Mouse (Mus musculus) liver, embryonic 11.5 days (tissue): Measurements from ENCODE around the gene Lrrtm3. TPM values are rescaled to one million over a fixed set of nuclear protein-coding genes. Genes with fewer than 3 reads are reported as not detected.

ENCODE experiments used
- ATAC-seq: fragments of 200-750 bp; cut with Nextera tagmentation; replicated peaks from 2 replicates; pipeline ENCODE4 v1.8.0; 2017; ENCODE audit warnings: moderate number of reproducible peaks, mild to moderate bottlenecking, moderate TSS enrichment, moderate library complexity; ENCODE audit not compliant: low FRiP score
- DNase-seq: peaks from one replicate; pipeline ENCODE4 v3.0.0-alpha.2; 2017; ENCODE audit warnings: low spot score
- H3K27ac ChIP-seq: fragments of 300-500 bp; sonication (generic); 2 replicates; pipeline ENCODE4 v1.5.1; 2014; ENCODE audit warnings: mild to moderate bottlenecking, low read depth, low read length, control low read depth
- H3K27me3 ChIP-seq: fragments of 300-500 bp; sonication (generic); replicated peaks from 2 replicates; pipeline ENCODE4 v1.6.1; 2014; ENCODE audit warnings: low read length, mixed read lengths; ENCODE audit not compliant: control insufficient read depth, insufficient read depth
- H3K36me3 ChIP-seq: fragments of 300-500 bp; sonication (generic); 2 replicates; pipeline ENCODE4 v1.6.1; 2014; ENCODE audit warnings: mild to moderate bottlenecking, low read length, moderate library complexity, mixed read lengths; ENCODE audit not compliant: control insufficient read depth, insufficient read depth
- H3K4me1 ChIP-seq: fragments of 300-500 bp; sonication (generic); replicated peaks from 2 replicates; pipeline ENCODE4 v1.6.1; 2014; ENCODE audit warnings: low read length, mixed read lengths; ENCODE audit not compliant: control insufficient read depth, insufficient read depth
- H3K4me2 ChIP-seq: fragments of 300-500 bp; sonication (generic); 2 replicates; pipeline ENCODE4 v1.6.1; 2014; ENCODE audit warnings: mild to moderate bottlenecking, control low read depth, moderate library complexity
- H3K4me3 ChIP-seq: fragments of 300-500 bp; sonication (generic); 2 replicates; pipeline ENCODE4 v1.5.1; 2014; ENCODE audit warnings: low read depth, low read length, control low read depth
- H3K9ac ChIP-seq: fragments of 300-500 bp; sonication (generic); 2 replicates; pipeline ENCODE4 v1.6.1; 2014; ENCODE audit warnings: low read depth, low read length, control low read depth
- H3K9me3 ChIP-seq: fragments of 300-500 bp; sonication (generic); 2 replicates; pipeline ENCODE4 v1.6.1; 2016; ENCODE audit warnings: low read length, inconsistent platforms, mixed read lengths; ENCODE audit not compliant: control insufficient read depth
- WGBS: fragments of 180-500 bp; shearing (Covaris S2); extraction: QIAGEN DNeasy Blood & Tissue Kit; methylation state at CpG from one replicate; pipeline ENCODE4 v1.1.7; 2014; 5-methylcytosine and 5-hydroxymethylcytosine counted together
- polyA plus RNA-seq: library from polyadenylated mRNA; unstranded; fragments of >200 nt; fragmentation: Nextera tagmentation; extraction: Ambion mirVana; gene quantifications from 2 replicates; pipeline ENCODE4 v1.2.1, GENCODE M21; 2014

Gene Lrrtm3
- polyA plus RNA-seq, 1 experiment from 2014 or later = 0.52 TPM

DNA sequence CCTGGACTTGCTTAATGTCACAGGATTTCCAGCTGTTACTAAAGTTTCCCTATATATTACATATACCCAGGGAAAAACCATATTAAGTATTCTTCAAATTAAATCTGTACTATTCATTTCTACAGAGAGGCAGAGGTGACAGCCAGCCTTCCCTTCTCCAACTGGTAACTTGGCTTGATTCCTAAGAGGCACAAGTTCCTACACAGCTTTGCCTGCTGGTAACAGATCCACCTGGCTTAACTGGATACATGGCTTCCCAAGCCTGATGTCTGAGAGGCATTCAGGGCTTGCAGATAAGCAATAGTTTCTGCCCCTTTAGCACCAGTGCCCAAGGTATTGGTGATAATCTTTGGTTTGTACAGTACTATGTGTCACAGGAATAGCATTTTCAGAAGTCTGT lies 190.2 kb downstream of the Lrrtm3 start:
- Histone ChIP-seq H3K36me3 (no peaks in the 10 kb centered on the region), H3K4me2 (no peak overlapping the region), H3K4me1 (no peaks in the 10 kb centered on the region), H3K9me3 (no peaks in the 10 kb centered on the region), H3K9ac (no peak overlapping the region), H3K4me3 (no peak overlapping the region), H3K27ac (no peak overlapping the region), H3K27me3 (no peaks in the 10 kb centered on the region)
- ATAC-seq = no peak
- no peak for DNase-seq

DNA sequence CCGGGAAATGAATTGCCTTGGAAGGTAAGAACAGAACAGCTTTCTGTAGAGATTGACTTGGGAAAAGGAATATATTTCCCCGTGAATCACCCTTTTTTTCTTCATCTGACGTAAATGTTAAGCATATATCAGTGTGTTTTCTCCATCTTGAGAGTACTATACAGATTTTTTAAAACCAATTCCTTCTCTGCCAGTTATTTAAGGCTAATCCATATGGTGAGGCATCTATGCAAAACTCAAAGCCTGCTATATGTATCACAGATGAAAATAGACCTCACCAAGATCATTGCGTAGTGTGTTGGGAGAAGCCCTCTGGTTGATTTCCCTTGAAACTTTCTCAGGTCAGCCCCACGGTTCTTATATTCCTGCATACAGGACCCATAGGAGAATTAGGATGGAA lies 195.5 kb downstream of the Lrrtm3 start:
- H3K27me3 ChIP-seq = no peaks in the 10 kb centered on the region
- DNase-seq = no peak
- WGBS = 88% methylated on average over 5 of the region's 5 CpGs
- H3K4me3 ChIP-seq = no peak overlapping the region
- H3K4me2 ChIP-seq = no peak overlapping the region
- H3K36me3 ChIP-seq = no peaks in the 10 kb centered on the region
- H3K27ac ChIP-seq = no peak overlapping the region
- ATAC-seq = no peak
- no peak overlapping the region for H3K9ac ChIP-seq
- no peaks in the 10 kb centered on the region for H3K9me3 ChIP-seq
- H3K4me1 ChIP-seq = no peaks in the 10 kb centered on the region

DNA sequence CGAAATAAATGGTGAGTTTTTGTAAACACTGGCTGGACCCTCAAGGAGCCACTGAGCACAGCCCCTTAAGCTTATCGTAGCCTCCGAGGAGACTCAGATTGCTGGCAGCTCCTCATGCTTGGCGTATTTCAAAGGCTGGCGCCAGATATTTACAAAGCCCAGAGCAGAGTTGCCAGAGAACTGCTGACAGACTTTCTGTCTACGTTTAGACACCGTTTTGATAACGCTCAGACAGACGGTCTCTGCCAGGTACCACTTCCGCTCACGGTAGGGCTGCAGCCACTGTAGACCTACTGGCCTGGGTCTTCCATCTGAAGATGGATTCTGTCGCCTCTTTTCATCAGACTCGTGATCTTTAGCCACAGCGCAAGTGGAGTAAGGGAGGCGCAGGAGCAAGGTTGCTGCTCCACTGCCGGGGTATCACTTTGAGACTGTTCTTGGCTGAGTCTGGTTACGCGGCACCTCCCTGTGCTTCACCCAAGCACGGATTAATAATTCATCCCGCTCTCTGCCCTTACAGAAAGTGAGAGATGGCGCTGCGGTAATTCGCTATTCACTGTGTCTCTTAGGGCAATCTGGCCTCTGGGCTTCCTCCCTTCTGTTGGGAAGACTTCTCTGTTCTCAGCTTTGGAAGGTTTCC lies 203.5 kb downstream of the Lrrtm3 start:
- Histone ChIP-seq H3K9ac (no peak overlapping the region), H3K4me3 (no peak overlapping the region), H3K9me3 (no peaks in the 10 kb centered on the region), H3K36me3 (no peaks in the 10 kb centered on the region), H3K4me1 (no peaks in the 10 kb centered on the region), H3K27me3 (no peaks in the 10 kb centered on the region), H3K4me2 (peak overlapping the region; percentile 36; the same call in 1 of the 2 replicates), H3K27ac (no peak overlapping the region)
- DNase-seq = no peak
- ATAC-seq = no peak
- 67% methylated on average over 23 of the region's 23 CpGs for WGBS

DNA sequence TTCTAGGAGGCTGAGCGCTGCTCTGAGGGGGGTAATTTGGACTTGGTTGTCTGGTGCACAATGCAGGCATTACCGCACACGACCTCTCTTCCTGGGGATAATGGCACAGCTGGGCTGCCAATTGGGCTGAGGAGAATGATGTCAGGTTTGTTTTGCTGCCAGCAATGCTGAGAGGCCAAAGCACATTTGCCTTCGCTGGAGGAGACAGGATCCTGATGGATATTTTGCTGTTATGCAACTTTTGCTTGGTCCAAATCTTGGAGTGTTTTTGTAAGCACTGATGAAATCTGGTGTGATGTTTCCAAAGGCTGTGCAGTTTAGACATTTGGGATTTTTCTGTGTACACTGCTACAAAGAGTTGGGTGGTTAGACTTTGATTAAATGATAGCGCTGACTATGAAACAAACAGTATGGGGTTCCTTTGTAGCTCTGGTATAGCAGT lies 209.6 kb downstream of the Lrrtm3 start:
- Histone ChIP-seq H3K36me3 (no peaks in the 10 kb centered on the region), H3K9me3 (no peaks in the 10 kb centered on the region), H3K9ac (no peak overlapping the region), H3K27me3 (no peaks in the 10 kb centered on the region), H3K4me2 (no peak overlapping the region), H3K4me3 (no peak overlapping the region), H3K27ac (no peak overlapping the region), H3K4me1 (no peaks in the 10 kb centered on the region)
- DNase-seq = no peak
- WGBS = 80% methylated on average over 5 of the region's 5 CpGs
- no peak for ATAC-seq

Other genes with a start within 250 kb of the Lrrtm3 start
- gene Gm10118, start 162.8 kb downstream of the Lrrtm3 start, polyA plus RNA-seq = 0.05 and 0.06 TPM in 2 replicates